Mouse (Mus musculus) liver, postnatal 0 days (tissue): ENCODE measurements around the gene Pin4.
"Not testable (repeated sequence)": the region's sequence is repeated elsewhere in the genome, so short reads cannot be mapped to it uniquely, and the experiment has no call there.

Experiments
- CTCF ChIP-seq: sonication (generic); IDR thresholded peaks from 2 replicates; pipeline ENCODE4 v1.5.1; 2016; ENCODE audit warnings: antibody characterized with exemption, low read depth
- EP300 ChIP-seq: IDR thresholded peaks from 2 replicates; pipeline ENCODE4 v1.6.1; 2016; ENCODE audit warnings: antibody characterized with exemption, low read depth, mild to moderate bottlenecking

DNA sequence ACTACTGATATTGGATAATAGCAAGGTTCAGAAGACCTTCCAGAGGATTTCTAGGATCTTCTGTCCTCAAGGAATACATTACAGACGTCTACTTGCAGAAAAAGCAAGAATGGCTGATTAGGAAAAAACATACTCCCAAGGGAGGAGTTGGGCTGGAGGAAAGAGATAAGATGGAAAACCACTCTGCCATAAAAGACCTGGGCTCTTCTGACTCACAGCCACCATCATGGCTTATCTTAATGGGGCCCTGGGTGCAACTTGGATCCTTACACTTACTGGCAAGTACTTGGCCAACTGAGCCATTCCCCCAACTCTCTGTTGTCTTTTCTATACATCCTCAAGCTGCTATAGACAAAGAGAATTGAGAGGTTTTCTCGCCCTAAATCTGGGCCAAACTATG is 15.4 kb upstream of the Pin4 start:
- not testable (repeated sequence) for TF ChIP-seq CTCF, EP300
